Mouse (Mus musculus) hindbrain, embryonic 16.5 days (tissue): ENCODE results near the gene Gm20696. TPM values are rescaled to one million over a fixed set of nuclear protein-coding genes. Genes with fewer than 3 reads are reported as not detected.

Source experiments
- ATAC-seq: fragments of 200-750 bp; cut with Nextera tagmentation; 2 replicates; pipeline ENCODE4 v1.8.0; 2017; ENCODE audit warnings: moderate TSS enrichment, moderate library complexity
- H3K27ac ChIP-seq: fragments of 300-500 bp; sonication (generic); 2 replicates; pipeline ENCODE4 v1.5.1; 2014; ENCODE audit warnings: low read depth, mild to moderate bottlenecking, control low read depth, low read length, moderate library complexity
- H3K27me3 ChIP-seq: fragments of 300-500 bp; sonication (generic); replicated peaks from 2 replicates; pipeline ENCODE4 v1.6.1; 2014; ENCODE audit warnings: low read length; ENCODE audit not compliant: control insufficient read depth, insufficient read depth
- H3K36me3 ChIP-seq: fragments of 300-500 bp; sonication (generic); 2 replicates; pipeline ENCODE4 v1.6.1; 2014; ENCODE audit warnings: mild to moderate bottlenecking, low read length, moderate library complexity, mixed read lengths; ENCODE audit not compliant: control insufficient read depth, insufficient read depth
- H3K4me1 ChIP-seq: fragments of 300-500 bp; sonication (generic); 2 replicates; pipeline ENCODE4 v1.6.1; 2014; ENCODE audit warnings: low read depth, low read length; ENCODE audit not compliant: control insufficient read depth, insufficient read depth
- H3K4me2 ChIP-seq: fragments of 300-500 bp; sonication (generic); 2 replicates; pipeline ENCODE4 v1.6.1; 2014; ENCODE audit warnings: mild to moderate bottlenecking, low read length, control low read depth, moderate library complexity
- H3K4me3 ChIP-seq: fragments of 300-500 bp; sonication (generic); 2 replicates; pipeline ENCODE4 v1.5.1; 2014; ENCODE audit warnings: mild to moderate bottlenecking, low read length, control low read depth, moderate library complexity
- H3K9ac ChIP-seq: fragments of 300-500 bp; sonication (generic); 2 replicates; pipeline ENCODE4 v1.6.1; 2014; ENCODE audit warnings: low read depth, mild to moderate bottlenecking, control low read depth, low read length, moderate library complexity
- H3K9me3 ChIP-seq: fragments of 300-500 bp; sonication (generic); 2 replicates; pipeline ENCODE4 v1.6.1; 2014; ENCODE audit warnings: mild to moderate bottlenecking, low read length, moderate library complexity; ENCODE audit not compliant: control insufficient read depth
- WGBS: fragments of 180-500 bp; shearing (Covaris S2); extraction: QIAGEN DNeasy Blood & Tissue Kit; methylation state at CpG from one replicate; pipeline ENCODE4 v1.1.7; 2014; 5-methylcytosine and 5-hydroxymethylcytosine counted together
- polyA plus RNA-seq: library from polyadenylated mRNA; unstranded; fragments of >200 nt; fragmentation: Nextera tagmentation; extraction: Ambion mirVana; gene quantifications from 2 replicates; pipeline ENCODE4 v1.2.1, GENCODE M21; 2015

Gm20696 gene
- polyA plus RNA-seq, 1 experiment from 2014 or later = 1.8 TPM

DNA sequence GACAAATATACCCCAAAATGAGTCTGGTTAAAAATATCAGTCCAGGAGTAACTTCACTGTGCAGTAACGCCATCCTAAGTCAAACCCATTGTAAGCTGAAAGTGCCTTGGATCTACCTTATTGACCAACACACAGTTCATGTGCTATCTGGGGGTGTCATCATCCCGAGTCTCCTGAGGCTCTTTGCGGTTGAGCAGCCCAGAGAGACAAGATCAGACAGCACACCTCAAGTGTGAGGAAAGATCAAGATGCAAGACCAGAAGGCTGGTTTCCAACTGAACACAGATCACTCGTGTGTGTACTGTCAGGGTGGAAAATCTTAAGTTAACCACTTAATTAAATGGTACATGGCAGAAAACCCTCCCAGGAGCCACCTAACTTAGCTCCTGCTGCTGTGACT is 382.6 kb downstream of the Gm20696 start:
- no peak for ATAC-seq
- H3K27ac ChIP-seq = no peak overlapping the region
- WGBS = 82% methylated on average over 4 of the region's 4 CpGs
- no peaks in the 10 kb centered on the region for H3K36me3 ChIP-seq
- no peaks in the 10 kb centered on the region for H3K9me3 ChIP-seq
- H3K4me3 ChIP-seq = no peak overlapping the region
- no peaks in the 10 kb centered on the region for H3K27me3 ChIP-seq
- H3K4me1 ChIP-seq = peaks cover 6% of the 10 kb centered on the region; the same call in 1 of the 2 replicates
- no peak overlapping the region for H3K4me2 ChIP-seq
- H3K9ac ChIP-seq = no peak overlapping the region

GRCm38 (mm10) chr6:99282866-99283657 is 383.5 kb downstream of the Gm20696 start:
- Histone ChIP-seq H3K4me2 (no peak overlapping the region; the same call in 1 of the 2 replicates), H3K4me3 (no peak overlapping the region), H3K9ac (no peak overlapping the region), H3K27me3 (no peaks in the 10 kb centered on the region), H3K4me1 (peaks cover 6% of the 10 kb centered on the region; the same call in 1 of the 2 replicates), H3K36me3 (no peaks in the 10 kb centered on the region), H3K9me3 (no peaks in the 10 kb centered on the region), H3K27ac (no peak overlapping the region)
- ATAC-seq = peak; percentile 45; the same call in 1 of the 2 replicates
- 37% methylated on average over 15 of the region's 15 CpGs for WGBS

- 93% methylated on average over 9 of the region's 9 CpGs for WGBS
- Histone ChIP-seq H3K9ac (no peak overlapping the region), H3K4me2 (no peak overlapping the region), H3K4me3 (no peak overlapping the region), H3K27me3 (no peaks in the 10 kb centered on the region), H3K9me3 (no peaks in the 10 kb centered on the region), H3K27ac (no peak overlapping the region), H3K4me1 (peaks cover 6% of the 10 kb centered on the region; the same call in 1 of the 2 replicates), H3K36me3 (no peaks in the 10 kb centered on the region)
- no peak for ATAC-seq
These were observed 385.2 kb downstream of the Gm20696 start for GRCm38 (mm10) chr6:99281433-99281832.

DNA sequence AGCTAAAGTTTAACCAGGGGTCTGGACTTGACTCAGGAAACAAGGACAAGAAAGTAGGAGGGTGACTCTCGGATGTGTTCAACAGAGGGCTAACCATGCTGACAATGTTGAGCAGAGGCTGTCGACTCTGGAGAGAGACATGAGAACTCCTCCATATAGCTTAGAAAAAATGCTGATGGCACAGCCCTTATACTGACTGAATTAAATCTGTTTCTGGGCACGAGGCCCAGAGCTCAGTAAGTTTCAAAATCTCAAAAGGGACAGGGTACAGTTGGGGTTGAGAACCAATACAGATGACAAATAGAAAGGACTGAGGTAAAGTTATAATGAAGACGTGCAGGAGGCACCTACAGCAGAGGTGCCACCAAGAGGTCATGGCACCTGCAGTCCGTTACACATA is 386.0 kb downstream of the Gm20696 start:
- H3K36me3 ChIP-seq = no peaks in the 10 kb centered on the region
- peaks cover 6% of the 10 kb centered on the region; the same call in 1 of the 2 replicates for H3K4me1 ChIP-seq
- 62% methylated on average over 5 of the region's 5 CpGs for WGBS
- ATAC-seq = no peak
- no peak overlapping the region for H3K4me2 ChIP-seq
- H3K9me3 ChIP-seq = no peaks in the 10 kb centered on the region
- no peak overlapping the region for H3K27ac ChIP-seq
- no peaks in the 10 kb centered on the region for H3K27me3 ChIP-seq
- no peak overlapping the region for H3K9ac ChIP-seq
- H3K4me3 ChIP-seq = no peak overlapping the region

- Histone ChIP-seq H3K27me3 (no peaks in the 10 kb centered on the region), H3K4me2 (no peak overlapping the region), H3K9ac (no peak overlapping the region), H3K4me3 (no peak overlapping the region), H3K36me3 (no peaks in the 10 kb centered on the region), H3K4me1 (no peaks in the 10 kb centered on the region), H3K27ac (no peak overlapping the region), H3K9me3 (no peaks in the 10 kb centered on the region)
- WGBS = 87% methylated on average over 1 of the region's 1 CpGs
- ATAC-seq = no peak
These were observed 389.3 kb downstream of the Gm20696 start for GRCm38 (mm10) chr6:99277251-99277650.

- Histone ChIP-seq H3K9ac (no peak overlapping the region), H3K36me3 (no peaks in the 10 kb centered on the region), H3K27ac (no peak overlapping the region), H3K9me3 (no peaks in the 10 kb centered on the region), H3K4me1 (no peaks in the 10 kb centered on the region), H3K27me3 (no peaks in the 10 kb centered on the region), H3K4me2 (no peak overlapping the region), H3K4me3 (no peak overlapping the region)
- ATAC-seq = no peak
- 76% methylated on average over 7 of the region's 7 CpGs for WGBS
These were observed 390.3 kb downstream of the Gm20696 start for GRCm38 (mm10) chr6:99276297-99276653.

- Histone ChIP-seq H3K4me1 (no peaks in the 10 kb centered on the region), H3K9me3 (no peaks in the 10 kb centered on the region), H3K27ac (no peak overlapping the region), H3K27me3 (no peaks in the 10 kb centered on the region), H3K9ac (no peak overlapping the region), H3K36me3 (no peaks in the 10 kb centered on the region), H3K4me3 (no peak overlapping the region), H3K4me2 (no peak overlapping the region)
- 57% methylated on average over 21 of the region's 21 CpGs for WGBS
- no peak for ATAC-seq
These were observed 391.0 kb downstream of the Gm20696 start for GRCm38 (mm10) chr6:99275381-99276296.

GRCm38 (mm10) chr6:99274667-99275066 is 391.9 kb downstream of the Gm20696 start:
- WGBS = 94% methylated on average over 5 of the region's 5 CpGs
- H3K4me1 ChIP-seq = no peaks in the 10 kb centered on the region
- H3K36me3 ChIP-seq = no peaks in the 10 kb centered on the region
- no peak overlapping the region for H3K4me3 ChIP-seq
- no peak overlapping the region for H3K27ac ChIP-seq
- no peaks in the 10 kb centered on the region for H3K9me3 ChIP-seq
- H3K4me2 ChIP-seq = no peak overlapping the region
- H3K27me3 ChIP-seq = no peaks in the 10 kb centered on the region
- H3K9ac ChIP-seq = no peak overlapping the region
- ATAC-seq = no peak

GRCm38 (mm10) chr6:99274222-99274621 is 392.4 kb downstream of the Gm20696 start:
- WGBS = 86% methylated on average over 6 of the region's 6 CpGs

More at GRCm38 (mm10) chr6:99274222-99274621, 392.4 kb downstream of the Gm20696 start:
- Histone ChIP-seq H3K9me3 (no peaks in the 10 kb centered on the region), H3K27ac (no peak overlapping the region), H3K9ac (no peak overlapping the region), H3K4me2 (no peak overlapping the region), H3K27me3 (no peaks in the 10 kb centered on the region), H3K4me3 (no peak overlapping the region), H3K36me3 (no peaks in the 10 kb centered on the region), H3K4me1 (no peaks in the 10 kb centered on the region)
- ATAC-seq = no peak
